Mouse (Mus musculus) lung, postnatal 0 days (tissue): ENCODE measurements around the gene Uvssa.

Experiments used
- CTCF ChIP-seq: IDR thresholded peaks from 2 replicates; pipeline ENCODE4 v1.5.1; 2016; ENCODE audit warnings: antibody characterized with exemption, mild to moderate bottlenecking
- EP300 ChIP-seq: IDR thresholded peaks from 2 replicates; pipeline ENCODE4 v1.6.1; 2016; ENCODE audit warnings: antibody characterized with exemption, mild to moderate bottlenecking, control low read depth

- no peak for TF ChIP-seq CTCF
- TF ChIP-seq EP300, result no peak
These were observed 65.4 kb downstream of the Uvssa start for GRCm38 (mm10) chr5:33443794-33444193.
